Mouse (Mus musculus) brain, embryonic 14.5 days (tissue): ENCODE results near the gene Zgpat. TPM values are rescaled to one million over a fixed set of nuclear protein-coding genes. Genes with fewer than 3 reads are reported as not detected.

Experiments used
- DNase-seq: peaks from one replicate; pipeline ENCODE4 v3.0.0-alpha.2; 2011; ENCODE audit warnings: low read depth
- CTCF ChIP-seq: fragments of 200-500 bp; IDR thresholded peaks from 2 replicates; pipeline ENCODE4 v1.5.1; 2012; ENCODE audit warnings: inconsistent platforms, mild to moderate bottlenecking, moderate library complexity, borderline replicate concordance; ENCODE audit not compliant: insufficient read depth, insufficient read length; ENCODE audit errors: extremely low read depth
- POLR2A ChIP-seq: fragments of 200-500 bp; IDR thresholded peaks from 2 replicates; pipeline ENCODE4 v1.6.1; 2012; ENCODE audit warnings: mild to moderate bottlenecking, inconsistent platforms, borderline replicate concordance; ENCODE audit not compliant: poor library complexity, insufficient read depth, insufficient read length, severe bottlenecking; ENCODE audit errors: extremely low read depth
- polyA plus RNA-seq: library from polyadenylated mRNA; depleted of rRNA; stranded (reverse); fragments of >200 nt; gene quantifications from 2 replicates; pipeline ENCODE4 v1.2.3, GENCODE M21; 2012

Zgpat gene
- polyA plus RNA-seq, 1 experiment = 117 TPM

DNA sequence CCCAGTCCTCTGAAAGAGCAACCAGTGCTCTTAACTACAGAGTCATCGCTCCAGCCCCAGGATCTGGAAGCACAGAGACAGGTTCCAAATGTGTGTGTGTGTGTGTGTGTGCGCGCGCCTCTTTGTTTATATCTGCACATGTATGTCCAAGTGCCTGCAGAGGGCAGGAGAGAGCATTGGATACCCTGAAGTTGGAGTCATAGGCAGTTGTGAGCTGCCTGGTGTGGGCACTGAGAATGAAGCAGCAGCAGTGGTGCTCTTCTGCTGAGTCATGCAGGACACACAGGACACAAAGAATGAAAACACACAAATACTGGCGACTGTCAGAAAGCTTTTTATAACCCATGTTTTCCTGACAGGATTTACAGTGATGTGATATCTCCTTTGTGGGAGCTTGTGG lies 5.3 kb downstream of the Zgpat start:
- TF ChIP-seq CTCF = no peak
- TF ChIP-seq POLR2A = no peak
- DNase-seq = no peak

DNA sequence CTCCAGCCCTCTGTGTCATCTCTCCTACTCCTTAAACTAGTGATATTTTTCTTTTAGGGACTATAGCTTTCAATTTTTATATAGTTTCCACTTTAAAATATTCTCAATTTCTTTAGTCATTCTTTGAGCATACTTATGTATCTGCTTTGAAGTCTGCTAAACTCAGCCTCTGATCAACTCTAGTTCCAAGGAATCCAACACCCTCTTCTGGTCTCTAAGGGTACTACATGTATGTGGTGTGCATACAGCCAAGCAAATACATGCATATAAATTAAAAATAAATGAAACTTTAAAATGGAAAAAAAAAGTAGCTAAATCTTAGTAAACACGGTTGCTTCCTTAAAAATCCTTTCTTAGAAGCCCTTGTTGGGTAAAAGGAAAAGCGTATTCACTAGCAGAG lies 11.1 kb downstream of the Zgpat start:
- DNase-seq = peak; percentile 38
- peak; percentile 16; the same call in 1 of the 2 replicates for TF ChIP-seq CTCF
- TF ChIP-seq POLR2A = no peak

DNA sequence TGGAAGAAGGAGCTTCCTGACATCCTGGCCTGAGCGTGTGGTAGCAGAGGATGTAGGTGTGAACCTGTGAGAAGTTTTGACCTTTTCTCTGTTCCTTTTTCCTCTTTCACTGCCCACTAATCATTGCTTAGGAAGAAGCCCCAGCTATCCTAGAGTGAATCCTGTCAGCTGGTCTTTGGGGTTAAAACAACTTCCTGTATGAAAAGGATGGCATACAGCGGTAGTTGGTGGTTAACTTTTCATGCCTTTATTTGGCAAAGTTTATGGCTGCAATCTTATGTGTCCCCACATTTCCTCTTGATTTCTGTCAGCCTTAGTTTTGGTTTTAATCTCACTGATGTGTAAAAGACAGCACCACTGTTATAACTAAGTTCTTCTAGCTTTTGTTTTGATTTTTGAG lies 12.5 kb downstream of the Zgpat start:
- no peak for DNase-seq
- TF ChIP-seq CTCF = no peak
- TF ChIP-seq POLR2A = no peak

DNA sequence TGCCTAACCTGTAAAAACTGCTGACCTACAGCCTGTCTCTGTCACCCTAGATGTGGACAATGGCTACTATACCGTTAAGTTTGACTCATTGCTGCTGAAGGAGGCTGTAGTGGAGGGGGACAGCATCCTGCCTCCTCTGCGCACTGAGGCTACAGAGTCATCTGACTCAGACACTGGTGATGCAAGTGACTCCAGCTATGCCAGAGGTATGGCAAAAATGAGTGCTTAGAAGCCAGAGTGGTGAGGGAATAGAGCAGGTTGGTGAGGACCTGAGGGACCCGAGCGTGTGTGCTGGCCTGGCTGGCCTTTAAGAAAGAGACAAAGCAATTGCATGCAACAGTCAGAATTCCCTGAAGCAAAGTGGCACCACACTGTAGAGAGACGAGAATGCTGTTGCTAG lies 14.0 kb downstream of the Zgpat start:
- TF ChIP-seq POLR2A (no peak), CTCF (no peak)
- DNase-seq = no peak

DNA sequence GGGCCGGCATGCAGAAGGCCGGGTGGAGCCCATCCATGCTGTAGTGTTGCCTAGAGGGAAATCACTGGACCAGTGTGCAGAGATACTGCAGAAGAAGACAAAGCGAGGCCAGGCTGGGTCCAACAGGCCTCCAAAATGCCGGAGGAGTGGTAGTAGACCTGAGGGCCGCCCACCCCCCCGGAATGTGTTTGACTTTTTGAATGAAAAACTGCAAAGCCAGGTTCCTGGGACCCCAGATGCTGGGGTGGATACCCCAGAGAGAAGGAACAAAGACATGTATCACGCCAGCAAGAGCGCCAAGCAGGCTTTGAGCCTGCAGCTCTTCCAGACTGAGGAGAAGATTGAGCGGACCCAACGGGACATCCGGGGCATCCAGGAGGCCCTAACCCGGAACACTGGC lies 15.1 kb downstream of the Zgpat start, which contains the start of gene Lime1:
Gene Lime1 (plus strand): TSS at position 301 of the 400 bp plus-strand sequence.
- DNase-seq = no peak

DNA sequence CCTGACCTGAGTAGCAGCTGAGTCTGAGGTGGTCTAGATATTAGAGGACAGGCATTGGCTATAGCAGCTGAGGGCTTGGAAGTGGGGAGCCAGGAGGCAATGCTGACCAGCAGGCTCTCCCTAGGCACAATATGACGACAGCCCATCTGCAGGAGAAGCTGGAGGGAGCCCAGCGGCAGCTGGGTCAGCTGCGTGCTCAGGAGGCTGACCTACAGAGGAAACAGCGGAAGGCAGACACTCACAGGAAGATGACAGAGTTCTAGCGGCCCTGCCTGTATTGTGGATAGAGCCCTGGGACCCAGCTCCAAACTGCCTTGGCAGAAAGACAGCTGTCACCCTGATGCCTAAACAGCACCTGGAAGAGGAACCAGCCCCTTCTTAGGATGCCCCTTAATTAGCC lies 15.5 kb downstream of the Zgpat start:
- no peak for DNase-seq
- TF ChIP-seq POLR2A = no peak
- no peak for TF ChIP-seq CTCF

More for the DNA sequence above, 15.1 kb downstream of the Zgpat start, which contains the start of gene Lime1:
- TF ChIP-seq POLR2A (no peak), CTCF (no peak)

DNA sequence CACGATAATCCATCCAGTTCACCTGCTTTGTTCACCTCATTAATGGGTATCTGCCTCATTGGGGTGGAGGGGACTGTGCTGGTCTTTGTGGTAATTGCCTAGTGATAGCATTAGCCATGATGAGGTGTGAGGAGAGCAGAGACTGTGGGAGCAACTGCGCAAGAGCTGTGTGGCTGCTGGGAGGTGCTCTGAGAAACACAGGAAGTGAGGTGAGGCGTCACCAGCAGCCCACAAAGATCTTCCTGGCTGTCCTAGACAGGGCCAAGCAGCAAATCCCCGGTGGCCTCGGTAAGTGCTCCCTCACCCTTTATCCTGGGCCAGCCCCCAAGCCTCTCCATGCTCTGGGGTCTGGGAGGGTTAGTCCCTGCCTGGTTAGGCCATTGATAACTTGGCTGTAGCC lies 16.4 kb downstream of the Zgpat start:
- no peak for TF ChIP-seq POLR2A
- no peak for TF ChIP-seq CTCF
- DNase-seq = no peak

DNA sequence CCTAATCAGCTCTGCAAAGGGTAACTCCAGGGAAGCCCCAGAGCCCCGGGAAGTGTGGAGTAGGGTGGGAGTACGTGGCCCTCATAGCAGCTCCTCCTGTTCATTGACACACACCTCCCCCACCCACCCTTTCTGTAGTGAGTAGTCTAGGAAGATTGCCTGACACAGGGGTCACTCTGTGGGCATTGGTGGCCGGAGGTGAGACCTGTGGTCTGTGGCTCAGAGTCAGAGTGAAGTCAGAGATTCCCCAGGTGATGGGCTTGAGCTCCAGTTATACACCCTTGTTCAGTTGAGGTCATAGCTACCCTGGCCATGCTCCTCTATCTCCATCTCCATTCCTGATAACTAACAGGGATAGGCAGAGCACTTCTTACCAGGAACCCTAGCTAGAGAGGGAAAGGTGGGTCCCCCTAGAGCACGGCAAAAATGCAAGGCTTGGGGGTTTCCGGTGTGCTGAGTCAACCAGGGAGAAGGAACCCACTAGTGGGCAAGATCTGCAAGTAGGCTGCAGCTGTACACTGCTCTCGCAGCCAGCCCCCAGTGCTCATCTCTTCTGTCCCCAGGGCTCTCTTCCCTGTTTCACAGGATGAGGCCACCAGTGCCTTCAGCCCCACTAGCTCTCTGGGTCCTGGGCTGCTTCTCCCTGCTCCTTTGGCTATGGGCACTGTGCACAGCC lies 17.0 kb downstream of the Zgpat start:
- DNase-seq = no peak
- TF ChIP-seq POLR2A (no peak), CTCF (no peak)

DNA sequence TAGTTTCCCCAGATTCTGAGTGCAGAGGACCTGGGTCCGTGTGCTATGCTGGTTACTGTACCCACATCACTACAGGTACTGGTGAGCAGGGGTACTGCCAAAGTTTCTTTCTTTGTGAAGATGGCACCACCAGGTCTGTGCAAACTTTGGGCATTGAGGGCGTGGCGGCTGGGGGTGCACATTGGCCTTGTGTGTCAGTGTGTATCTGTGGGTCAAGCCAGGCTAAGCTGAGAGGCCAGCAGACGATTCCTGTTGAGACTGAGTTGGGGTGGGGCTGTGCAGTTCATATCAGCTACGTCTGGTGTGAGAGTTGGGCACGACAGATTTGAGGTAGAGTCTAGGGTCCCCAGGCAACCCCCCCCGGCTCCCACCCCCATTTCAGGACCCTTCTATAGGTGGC lies 19.7 kb downstream of the Zgpat start:
- TF ChIP-seq POLR2A (no peak), CTCF (no peak)
- no peak for DNase-seq

DNA sequence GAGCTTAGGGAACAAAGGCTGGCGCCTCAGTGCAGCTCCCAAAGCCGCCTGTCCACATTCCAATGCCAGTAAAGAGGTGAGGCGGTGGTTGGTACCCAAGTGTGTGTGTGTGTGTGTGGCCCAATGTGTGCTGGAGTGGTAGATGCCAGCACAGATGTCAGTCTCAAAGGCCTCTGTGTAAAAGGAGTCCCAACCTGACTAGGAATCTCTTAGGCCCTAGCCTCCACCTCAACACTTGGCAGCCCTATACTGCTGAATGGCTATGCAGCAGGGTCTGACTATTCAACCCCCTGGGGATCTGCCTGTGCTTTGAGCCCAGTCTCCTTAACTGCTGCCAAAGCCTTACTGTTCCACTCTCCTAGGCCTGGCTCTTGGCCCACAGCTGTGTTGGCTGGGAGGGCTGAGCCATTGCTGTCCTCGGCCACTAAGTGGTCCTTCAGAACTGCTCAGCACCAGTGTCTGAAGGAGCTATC lies 20.2 kb downstream of the Zgpat start:
- TF ChIP-seq POLR2A (no peak), CTCF (no peak)
- peak; percentile 32 for DNase-seq

DNA sequence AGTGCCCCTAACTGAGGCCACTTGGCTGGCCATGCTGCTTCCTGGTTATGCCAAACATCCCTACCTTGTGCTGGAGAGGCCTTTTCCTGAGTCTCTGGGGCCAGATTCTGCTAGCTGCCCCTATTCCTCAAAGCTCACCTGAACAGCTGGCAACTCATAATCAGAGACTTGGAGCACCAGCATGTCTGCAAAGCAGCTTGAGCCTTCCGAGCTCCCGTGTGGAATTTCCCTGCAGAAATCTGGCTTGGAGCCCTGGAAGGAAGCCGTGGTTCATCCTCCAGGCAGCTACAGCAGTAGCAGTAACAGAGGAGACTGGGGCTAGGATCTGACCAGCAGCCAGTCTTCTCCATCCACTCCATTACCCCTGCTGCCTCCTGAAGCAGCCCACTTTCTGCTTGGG lies 21.2 kb downstream of the Zgpat start:
- no peak for DNase-seq
- TF ChIP-seq POLR2A = no peak
- no peak for TF ChIP-seq CTCF

DNA sequence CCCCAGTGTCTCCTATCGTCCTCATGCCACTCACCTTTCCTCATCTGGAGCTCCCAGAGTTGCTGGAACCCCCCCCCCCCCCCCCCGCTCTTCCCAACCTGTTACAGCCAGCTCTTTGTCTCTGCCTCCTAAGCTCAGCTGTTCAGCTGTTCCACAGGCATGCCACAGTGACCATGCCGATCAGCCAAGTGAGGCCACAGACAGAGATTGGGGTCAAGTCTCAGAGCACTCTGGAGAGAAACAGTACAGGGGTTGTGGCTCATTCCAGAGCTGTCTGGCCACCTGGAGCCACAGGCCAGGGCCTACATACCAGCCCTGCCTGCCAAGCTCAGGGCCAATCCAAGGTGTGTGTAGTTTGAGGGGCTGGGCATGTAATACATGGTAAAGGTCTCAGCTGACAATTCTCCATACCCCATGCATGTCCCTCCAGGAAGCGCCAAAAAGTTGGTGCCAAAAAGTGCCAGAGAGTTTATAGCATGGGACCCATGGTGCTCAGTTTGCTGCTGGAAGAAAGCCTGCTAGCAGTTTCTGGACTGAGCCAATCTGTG lies 22.0 kb downstream of the Zgpat start:
- no peak for DNase-seq
- no peak for TF ChIP-seq CTCF
- TF ChIP-seq POLR2A = no peak
